Mouse (Mus musculus) gastrocnemius, adult 2 months (tissue): ENCODE data around the gene Extl1. TPM values are rescaled to one million over a fixed set of nuclear protein-coding genes. Genes with fewer than 3 reads are reported as not detected.
"Not testable (repeated sequence)": the region's sequence is repeated elsewhere in the genome, so short reads cannot be mapped to it uniquely, and the experiment has no call there.

Experiments
- DNase-seq: peaks from one replicate; pipeline ENCODE4 v3.0.0; 2022
- H3K27ac ChIP-seq: fragments of 200-600 bp; 2 replicates; pipeline ENCODE4 v1.8.1; 2022; ENCODE audit warnings: mild to moderate bottlenecking
- H3K4me3 ChIP-seq: fragments of 200-600 bp; 2 replicates; pipeline ENCODE4 v1.8.1; 2022; ENCODE audit warnings: mild to moderate bottlenecking, moderate library complexity
- CTCF ChIP-seq: fragments of 200-600 bp; IDR thresholded peaks from 2 replicates; pipeline ENCODE4 v1.8.1; 2022; ENCODE audit warnings: antibody characterized with exemption, mild to moderate bottlenecking, moderate library complexity
- intact Hi-C: fragments of 180-260 bp; cut with DNase I; formaldehyde crosslinking; loops from one replicate; pipeline ENCODE4 v1.15.1; 2025
- long read RNA-seq, 2 experiments: library from polyadenylated mRNA; stranded (forward); transcript quantifications; one replicate each; pipeline ENCODE4 v2.0.0; 2021
- total RNA-seq, 2 experiments: library from RNA; stranded (reverse); gene quantifications; 2 replicates each; pipeline ENCODE4 v1.2.3; 2021

The Extl1 gene
- total RNA-seq, result 10 to 100 TPM; 25.1 to 27.8 TPM
- long read RNA-seq, experiment 1, full-length matches to known transcripts, result 52 of 61 reads
- long read RNA-seq, experiment 1, partial matches to known transcripts, result 4 of 61 reads
- long read RNA-seq, experiment 1, other reads (novel, unspliced or antisense), result 5 of 61 reads
- long read RNA-seq, experiment 2, full-length matches to known transcripts, result 39 of 52 reads
- long read RNA-seq, experiment 2, partial matches to known transcripts, result 3 of 52 reads
- long read RNA-seq, experiment 2, other reads (novel, unspliced or antisense), result 10 of 52 reads

GRCm38 (mm10) chr4:134383750-134384149 lies at the start of gene Extl1:
Extl1 (minus strand) TSS chr4:134383850.
- H3K27ac ChIP-seq, intact Hi-C loops, H3K4me3 ChIP-seq, DNase-seq: not testable (repeated sequence)

GRCm38 (mm10) chr4:134432686-134433360 lies 49.2 kb upstream of the Extl1 start:
- Histone ChIP-seq H3K27ac (no peak overlapping the region), H3K4me3 (no peak overlapping the region)
- intact Hi-C loops, result no loop called here
- DNase-seq, result no peak
- TF ChIP-seq CTCF, result no peak

GRCm38 (mm10) chr4:134430381-134431004 lies 46.8 kb upstream of the Extl1 start:
- Histone ChIP-seq H3K27ac (no peak overlapping the region), H3K4me3 (peak overlapping the region; percentile 31)
- TF ChIP-seq CTCF, result no peak
- intact Hi-C loops, result no loop called here
- DNase-seq, result peak; percentile 28

GRCm38 (mm10) chr4:134425088-134425487 lies 41.4 kb upstream of the Extl1 start:
- Histone ChIP-seq H3K27ac (no peak overlapping the region), H3K4me3 (no peak overlapping the region)
- intact Hi-C loops, result no loop called here
- DNase-seq, result no peak
- TF ChIP-seq CTCF, result no peak

GRCm38 (mm10) chr4:134423949-134424348 lies 40.3 kb upstream of the Extl1 start:
- DNase-seq, result no peak
- no peak overlapping the region for H3K27ac ChIP-seq

GRCm38 (mm10) chr4:134421971-134422370 lies 38.3 kb upstream of the Extl1 start:
- TF ChIP-seq CTCF, result no peak
- H3K4me3 ChIP-seq, result no peak overlapping the region
- DNase-seq, result no peak
- H3K27ac ChIP-seq, result no peak overlapping the region
- intact Hi-C loops, result no loop called here

More at GRCm38 (mm10) chr4:134423949-134424348, 40.3 kb upstream of the Extl1 start:
- H3K4me3 ChIP-seq, result no peak overlapping the region
- TF ChIP-seq CTCF, result no peak
- intact Hi-C loops, result no loop called here

GRCm38 (mm10) chr4:134417111-134417510 lies 33.5 kb upstream of the Extl1 start:
- no peak overlapping the region for H3K4me3 ChIP-seq
- H3K27ac ChIP-seq, result peak overlapping the region; percentile 32
- TF ChIP-seq CTCF, result no peak
- no peak for DNase-seq
- intact Hi-C loops, result no loop called here

- Histone ChIP-seq H3K27ac (peak overlapping the region; percentile 32), H3K4me3 (peak overlapping the region; percentile 34)
- intact Hi-C loops, result no loop called here
- no peak for TF ChIP-seq CTCF
- DNase-seq, result no peak
Observed at GRCm38 (mm10) chr4:134416602-134417001, 33.0 kb upstream of the Extl1 start.

- TF ChIP-seq CTCF, result no peak
- intact Hi-C loops, result no loop called here
- Histone ChIP-seq H3K4me3 (peak overlapping the region; percentile 34), H3K27ac (peak overlapping the region; percentile 32; the same call in 1 of the 2 replicates)
- peak; percentile 33 for DNase-seq
Observed at GRCm38 (mm10) chr4:134416177-134416576, 32.5 kb upstream of the Extl1 start.

- no peak overlapping the region for H3K27ac ChIP-seq
- peak; percentile 53 for TF ChIP-seq CTCF
Observed at GRCm38 (mm10) chr4:134409286-134409685, 25.6 kb upstream of the Extl1 start.

GRCm38 (mm10) chr4:134403721-134404120 lies 20.1 kb upstream of the Extl1 start:
- H3K4me3 ChIP-seq, result no peak overlapping the region
- no peak for TF ChIP-seq CTCF
- no peak for DNase-seq
- H3K27ac ChIP-seq, result no peak overlapping the region
- intact Hi-C loops, result no loop called here

More at GRCm38 (mm10) chr4:134409286-134409685, 25.6 kb upstream of the Extl1 start:
- intact Hi-C loops, result no loop called here
- H3K4me3 ChIP-seq, result no peak overlapping the region
- DNase-seq, result no peak

GRCm38 (mm10) chr4:134402571-134403262 lies 19.1 kb upstream of the Extl1 start:
- no peak for TF ChIP-seq CTCF
- Histone ChIP-seq H3K4me3 (peak overlapping the region; percentile 33), H3K27ac (0 out of 2 replicates have a peak overlapping the region, but pooled peaks have one; percentile 24)
- peak; percentile 40 for DNase-seq
- intact Hi-C loops, result no loop called here
